Mouse (Mus musculus): ENCODE measurements at regions not wholly inside any gene's neighbourhood (a gene's known extent, or its start where the extent isn't known, plus 50 kb on each side); places are given as distances from the start of the nearest gene placed in this dataset.
A peak's percentile ranks its signal among the peaks of the same experiment; 100 is the strongest.

- no peak for DNase-seq
Measured at GRCm38 (mm10) chr15:6218087-6218486, 81.5 kb upstream of the Dab2 start.

GRCm38 (mm10) chr15:6225227-6225626 lies 74.4 kb upstream of the Dab2 start:
- DNase-seq: no peak

- DNase-seq: no peak
Measured at GRCm38 (mm10) chr15:6230618-6231017, 69.0 kb upstream of the Dab2 start.

GRCm38 (mm10) chr15:6231308-6232103 lies 68.1 kb upstream of the Dab2 start:
- peak; percentile 55 to 75 for DNase-seq

- no peak for DNase-seq
Measured at GRCm38 (mm10) chr15:6233621-6234020, 66.0 kb upstream of the Dab2 start.

- no peak for DNase-seq
Measured at GRCm38 (mm10) chr15:6236583-6236982, 63.0 kb upstream of the Dab2 start.

GRCm38 (mm10) chr15:6237726-6238125 lies 61.9 kb upstream of the Dab2 start:
- no peak for DNase-seq

GRCm38 (mm10) chr15:6238133-6238532 lies 61.5 kb upstream of the Dab2 start:
- DNase-seq: peak; percentile 86 to 90

GRCm38 (mm10) chr15:6238755-6239154 lies 60.8 kb upstream of the Dab2 start:
- no peak for DNase-seq

- no peak for DNase-seq
Measured at GRCm38 (mm10) chr15:6242132-6242531, 57.5 kb upstream of the Dab2 start.

- DNase-seq: no peak
Measured at GRCm38 (mm10) chr15:6244401-6244800, 55.2 kb upstream of the Dab2 start.

- no peak for DNase-seq
Measured at GRCm38 (mm10) chr15:6245950-6246894, 53.4 kb upstream of the Dab2 start.

GRCm38 (mm10) chr15:6248470-6248869 lies 51.1 kb upstream of the Dab2 start:
- no peak for DNase-seq
